Mouse (Mus musculus) liver, postnatal 0 days (tissue): ENCODE data around the gene Arhgef11.
"Not testable (repeated sequence)": the region's sequence is repeated elsewhere in the genome, so short reads cannot be mapped to it uniquely, and the experiment has no call there.

Experiments used
- CTCF ChIP-seq: sonication (generic); IDR thresholded peaks from 2 replicates; pipeline ENCODE4 v1.5.1; 2016; ENCODE audit warnings: antibody characterized with exemption, low read depth
- EP300 ChIP-seq: IDR thresholded peaks from 2 replicates; pipeline ENCODE4 v1.6.1; 2016; ENCODE audit warnings: antibody characterized with exemption, low read depth, mild to moderate bottlenecking

- TF ChIP-seq CTCF, EP300: not testable (repeated sequence)
Observed at GRCm38 (mm10) chr3:87595328-87595727, 22.0 kb upstream of the Arhgef11 start.
